Mouse (Mus musculus) granulocyte monocyte progenitor cell, adult 5-6 weeks (primary cell): ENCODE measurements around the gene Spty2d1. TPM values are rescaled to one million over a fixed set of nuclear protein-coding genes. Genes with fewer than 3 reads are reported as not detected.

ENCODE experiments used
- ATAC-seq: replicated peaks from 2 replicates; pipeline ENCODE4 v1.8.0; 2016; ENCODE audit warnings: mild to moderate bottlenecking, moderate TSS enrichment, inconsistent platforms; ENCODE audit not compliant: poor library complexity, severe bottlenecking
- total RNA-seq, 2 experiments: library from RNA; stranded (forward) in 1 of 2; stranded (reverse) in 1 of 2; fragments of 200-712, 200-1000 nt in 1 of 2; fragments of >200 nt in 1 of 2; fragmentation: Nextera tagmentation in 1 of 2; gene quantifications; 2 replicates each; pipeline ENCODE4 v1.2.3; 2014 to 2017

Spty2d1 gene
- total RNA-seq, 2 experiments from 2014 or later, result 24.6 TPM

GRCm38 (mm10) chr7:47023530-47023929 lies 15.3 kb upstream of the Spty2d1 start:
- peak; percentile 69 for ATAC-seq

GRCm38 (mm10) chr7:47022482-47022881 lies 14.3 kb upstream of the Spty2d1 start:
- ATAC-seq, result peak; percentile 96

GRCm38 (mm10) chr7:47020956-47021355 lies 12.7 kb upstream of the Spty2d1 start:
- no peak for ATAC-seq

GRCm38 (mm10) chr7:47019641-47020040 lies 11.4 kb upstream of the Spty2d1 start:
- ATAC-seq, result no peak

- no peak for ATAC-seq
These were observed 8.9 kb upstream of the Spty2d1 start for GRCm38 (mm10) chr7:47017146-47017545.

GRCm38 (mm10) chr7:47016602-47017001 lies 8.4 kb upstream of the Spty2d1 start:
- no peak for ATAC-seq

- peak; percentile 88 for ATAC-seq
These were observed 7.3 kb upstream of the Spty2d1 start for GRCm38 (mm10) chr7:47015390-47016065.

- peak; percentile 54 for ATAC-seq
These were observed 6.6 kb upstream of the Spty2d1 start for GRCm38 (mm10) chr7:47014564-47015389.

- ATAC-seq, result peak; percentile 15
These were observed 5.0 kb upstream of the Spty2d1 start for GRCm38 (mm10) chr7:47013131-47013767.

GRCm38 (mm10) chr7:47007818-47008167 lies 418 bp downstream of the Spty2d1 start:
- peak; percentile 47 for ATAC-seq

GRCm38 (mm10) chr7:47007109-47007780 lies 966 bp downstream of the Spty2d1 start:
- peak; percentile 10; the same call in 1 of the 2 replicates for ATAC-seq

- ATAC-seq, result no peak
These were observed 4.6 kb downstream of the Spty2d1 start for GRCm38 (mm10) chr7:47003411-47004115.

GRCm38 (mm10) chr7:47001900-47002275 lies 6.3 kb downstream of the Spty2d1 start:
- no peak for ATAC-seq

- no peak for ATAC-seq
These were observed 6.9 kb downstream of the Spty2d1 start for GRCm38 (mm10) chr7:47001125-47001899.

- ATAC-seq, result no peak
These were observed 7.6 kb downstream of the Spty2d1 start for GRCm38 (mm10) chr7:47000644-47000983.

GRCm38 (mm10) chr7:46999983-47000643 lies 8.1 kb downstream of the Spty2d1 start:
- no peak for ATAC-seq

- peak; percentile 90 for ATAC-seq
These were observed 9.3 kb downstream of the Spty2d1 start for GRCm38 (mm10) chr7:46998942-46999341.

GRCm38 (mm10) chr7:46997644-46998395 lies 10.4 kb downstream of the Spty2d1 start:
- no peak for ATAC-seq
